Mouse (Mus musculus) retina, adult 2 months (tissue): ENCODE measurements around the gene Sec14l3.
"Not testable (repeated sequence)": the region's sequence is repeated elsewhere in the genome, so short reads cannot be mapped to it uniquely, and the experiment has no call there.

Experiments
- DNase-seq: peaks from one replicate; pipeline ENCODE4 v3.0.0-alpha.2; 2012; ENCODE audit warnings: low read depth, low spot score

The Sec14l3 gene

GRCm38 (mm10) chr11:4064627-4065122, at the start of gene Sec14l3:
Gene Sec14l3, plus strand, starts transcription at chr11:4064841.
- no peak for DNase-seq

- DNase-seq, result not testable (repeated sequence)
Measured at GRCm38 (mm10) chr11:4015796-4016195, 48.8 kb upstream of the Sec14l3 start.

- not testable (repeated sequence) for DNase-seq
Measured at GRCm38 (mm10) chr11:4022111-4022510, 42.5 kb upstream of the Sec14l3 start.

GRCm38 (mm10) chr11:4023321-4023720, 41.3 kb upstream of the Sec14l3 start:
- no peak for DNase-seq

- no peak for DNase-seq
Measured at GRCm38 (mm10) chr11:4027066-4027465, 37.6 kb upstream of the Sec14l3 start.

GRCm38 (mm10) chr11:4027561-4028334, 36.9 kb upstream of the Sec14l3 start:
- DNase-seq, result no peak

GRCm38 (mm10) chr11:4029343-4029742, 35.3 kb upstream of the Sec14l3 start:
- DNase-seq, result no peak

GRCm38 (mm10) chr11:4031126-4031941, 33.3 kb upstream of the Sec14l3 start, which contains the start of gene Sec14l4:
Gene Sec14l4, plus strand, starts transcription at chr11:4031462.
- no peak for DNase-seq

- DNase-seq, result no peak
Measured at GRCm38 (mm10) chr11:4031961-4032360, 32.7 kb upstream of the Sec14l3 start.

GRCm38 (mm10) chr11:4033471-4033870, 31.2 kb upstream of the Sec14l3 start:
- DNase-seq, result no peak

- no peak for DNase-seq
Measured at GRCm38 (mm10) chr11:4034169-4034568, 30.5 kb upstream of the Sec14l3 start.

- no peak for DNase-seq
Measured at GRCm38 (mm10) chr11:4035116-4035892, 29.3 kb upstream of the Sec14l3 start.

- DNase-seq, result no peak
Measured at GRCm38 (mm10) chr11:4035916-4036315, 28.7 kb upstream of the Sec14l3 start.

GRCm38 (mm10) chr11:4036365-4037084, 28.1 kb upstream of the Sec14l3 start:
- DNase-seq, result no peak

- DNase-seq, result no peak
Measured at GRCm38 (mm10) chr11:4039951-4040350, 24.7 kb upstream of the Sec14l3 start.

- DNase-seq, result no peak
Measured at GRCm38 (mm10) chr11:4041123-4041625, 23.5 kb upstream of the Sec14l3 start.

GRCm38 (mm10) chr11:4043081-4043480, 21.6 kb upstream of the Sec14l3 start:
- DNase-seq, result no peak

GRCm38 (mm10) chr11:4046526-4046925, 18.1 kb upstream of the Sec14l3 start:
- no peak for DNase-seq

- DNase-seq, result no peak
Measured at GRCm38 (mm10) chr11:4047766-4048165, 16.9 kb upstream of the Sec14l3 start.

GRCm38 (mm10) chr11:4048438-4048837, 16.2 kb upstream of the Sec14l3 start:
- DNase-seq, result no peak

- DNase-seq, result peak; percentile 63
Measured at GRCm38 (mm10) chr11:4053586-4053985, 11.1 kb upstream of the Sec14l3 start.
